Mouse (Mus musculus) spleen, postnatal 14 days (tissue): ENCODE results near the gene Pkd1l2.

Source experiments
- DNase-seq, 2 experiments: peaks; one replicate each; pipeline ENCODE4 v3.0.0; 2021 to 2022; ENCODE audit warnings: low spot score in 2 of 2

The Pkd1l2 gene

DNA sequence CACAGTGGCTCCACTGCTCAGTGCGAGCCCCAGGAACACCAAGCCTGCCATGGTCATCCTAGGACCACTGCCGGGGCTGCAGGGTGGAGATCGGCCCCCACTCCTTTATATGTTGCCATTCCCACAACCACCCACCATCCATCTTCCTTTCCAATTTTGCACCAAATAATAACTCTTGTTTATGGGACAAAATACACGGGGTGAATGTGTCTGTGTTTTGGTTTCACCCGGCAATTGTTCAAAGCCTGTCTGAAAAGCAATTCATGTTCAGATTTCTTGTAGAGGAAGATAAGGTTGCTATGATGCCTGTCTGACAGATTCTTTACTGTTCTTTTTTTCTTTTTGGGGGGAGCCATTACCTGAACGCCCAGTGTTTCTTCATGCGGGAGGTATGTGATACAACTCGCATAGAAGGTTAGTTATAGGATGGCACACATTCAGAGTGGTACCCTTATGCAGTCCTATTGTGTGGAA lies at the start of gene Pkd1l2:
Pkd1l2 (minus strand) TSS at position 51 of the 474 bp plus-strand sequence.
- no peak for DNase-seq

DNA sequence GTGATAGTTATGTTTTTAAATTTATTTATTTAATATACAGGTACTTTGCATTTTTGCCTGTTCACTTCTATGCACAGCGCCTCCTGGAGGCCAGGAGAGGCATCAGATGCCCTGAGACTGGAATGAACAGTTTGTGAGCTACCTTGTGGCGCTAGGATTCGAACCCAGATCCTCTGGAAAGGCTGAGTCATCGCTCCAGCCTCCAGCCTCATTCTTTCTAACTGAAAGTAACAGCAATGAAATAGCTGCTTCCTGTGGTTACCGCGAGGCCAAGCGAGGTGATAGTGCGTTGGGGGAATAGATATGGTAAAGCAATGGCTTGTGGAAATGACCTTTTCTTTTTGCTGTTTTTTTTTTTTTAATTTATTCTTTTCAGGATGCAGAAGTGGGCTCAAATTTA lies 44.8 kb upstream of the Pkd1l2 start:
- no peak for DNase-seq

DNA sequence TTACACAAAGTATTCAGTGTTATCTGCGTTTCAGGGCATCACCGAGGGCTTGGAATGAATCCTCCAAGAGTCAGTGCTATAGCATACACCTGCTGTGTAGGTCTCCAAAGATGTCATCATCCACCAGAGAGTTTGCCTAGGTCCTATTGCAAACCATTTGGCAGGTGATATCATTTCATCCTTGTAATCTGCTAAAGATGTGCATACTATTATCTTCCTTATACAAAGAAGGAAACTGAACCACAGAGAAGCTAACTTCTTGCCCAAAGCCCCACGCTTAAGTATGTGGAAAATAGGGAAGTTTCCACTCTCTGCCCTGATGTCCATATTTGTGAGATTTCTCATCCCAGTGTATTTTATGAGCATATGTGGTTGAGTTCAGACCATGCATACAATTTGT lies 44.2 kb upstream of the Pkd1l2 start:
- DNase-seq, result no peak

DNA sequence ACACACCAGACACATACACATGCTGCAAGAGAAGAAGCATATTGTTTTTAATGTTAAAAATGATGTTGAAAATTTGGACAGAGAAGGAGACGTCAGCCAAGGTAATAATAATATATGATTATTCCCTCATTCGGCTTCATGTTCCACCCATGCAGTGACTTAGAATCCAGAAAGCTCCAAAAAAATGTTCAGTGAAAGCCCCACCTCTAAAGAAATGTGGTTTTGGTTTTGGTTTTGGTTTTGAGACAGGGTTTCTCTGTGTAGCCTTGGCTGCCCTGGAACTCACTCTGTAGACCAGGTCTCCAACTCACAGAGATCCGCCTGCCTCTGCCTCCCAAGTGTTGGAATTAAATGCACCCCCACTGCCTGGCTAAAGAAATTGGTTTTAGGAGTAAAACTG lies 43.6 kb upstream of the Pkd1l2 start:
- DNase-seq, result no peak

DNA sequence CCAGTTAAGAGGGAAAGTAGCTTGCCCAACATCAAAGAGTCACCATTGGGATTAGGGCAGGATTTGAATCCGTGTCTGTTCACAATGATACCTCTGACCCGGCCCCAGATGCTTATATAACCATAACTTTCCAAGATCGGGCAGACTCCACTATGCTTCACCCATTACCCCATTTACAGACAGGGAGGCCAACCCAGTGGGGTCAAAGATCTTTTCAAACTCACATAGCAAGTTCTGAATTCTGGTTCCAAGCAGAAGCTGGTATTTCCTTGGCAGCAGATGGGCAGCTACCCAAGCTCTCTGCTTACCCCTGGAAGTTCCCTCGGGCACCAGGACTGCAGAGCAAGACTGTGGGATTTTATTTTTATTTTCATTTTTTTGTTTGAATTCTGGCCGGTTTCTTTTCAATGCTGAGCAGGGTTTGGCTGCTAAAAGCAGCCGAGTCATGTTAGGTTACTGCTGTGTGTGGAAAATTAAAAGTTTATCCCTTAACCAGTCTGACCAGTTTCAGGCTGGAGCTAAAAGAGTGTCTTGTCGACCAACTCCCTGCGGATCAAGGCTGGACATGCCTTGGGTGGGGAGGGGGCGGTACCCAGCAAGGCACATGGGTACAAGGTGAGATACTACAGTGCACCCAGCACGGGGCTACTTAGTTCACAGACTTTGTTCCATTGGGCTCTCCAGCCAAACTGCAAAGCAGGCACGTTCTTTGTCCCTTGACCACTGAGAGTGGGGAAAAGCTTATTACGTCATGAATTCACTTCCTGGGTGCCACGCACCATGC lies 41.8 kb upstream of the Pkd1l2 start:
- no peak for DNase-seq

DNA sequence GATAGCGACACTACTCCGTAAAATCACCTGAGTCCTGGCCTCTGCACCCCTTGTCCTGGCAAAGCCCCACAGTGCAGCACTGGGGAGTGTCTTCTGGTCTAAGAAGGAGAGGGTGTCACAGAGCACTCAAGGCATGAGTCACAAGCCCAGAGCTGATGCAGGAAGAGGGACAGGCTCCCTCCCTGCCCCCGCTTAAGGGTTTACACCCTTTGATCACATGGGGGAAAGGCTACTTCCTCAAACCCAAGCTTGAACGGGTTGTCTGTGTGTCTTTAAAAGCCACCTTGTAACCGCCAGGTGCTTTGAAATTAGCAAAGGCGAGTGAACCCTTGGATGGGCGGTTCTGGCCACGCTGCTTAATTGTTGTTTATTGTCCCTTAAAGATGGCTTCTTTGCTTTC lies 39.0 kb upstream of the Pkd1l2 start:
- peak in 1 of 2 experiments; percentile 19 for DNase-seq

DNA sequence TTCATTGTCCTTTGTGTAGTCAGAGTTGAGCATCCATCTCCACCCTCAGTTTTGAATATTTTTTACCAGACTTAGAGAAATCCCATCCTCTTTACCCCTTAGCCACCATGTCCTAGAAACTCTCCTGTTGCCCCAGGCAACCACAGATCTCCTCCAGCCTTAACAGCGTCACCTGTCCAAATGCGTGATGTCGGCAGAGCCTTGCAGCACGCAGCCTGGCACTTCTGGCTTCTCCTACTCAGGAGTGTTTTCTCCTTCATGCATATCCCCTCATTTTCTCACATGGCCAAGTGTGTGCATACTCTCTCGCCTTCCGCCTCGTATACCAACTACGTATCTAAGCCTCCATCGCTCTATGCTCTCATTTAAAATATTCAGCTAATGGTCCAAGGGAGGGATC lies 36.2 kb upstream of the Pkd1l2 start:
- no peak for DNase-seq

DNA sequence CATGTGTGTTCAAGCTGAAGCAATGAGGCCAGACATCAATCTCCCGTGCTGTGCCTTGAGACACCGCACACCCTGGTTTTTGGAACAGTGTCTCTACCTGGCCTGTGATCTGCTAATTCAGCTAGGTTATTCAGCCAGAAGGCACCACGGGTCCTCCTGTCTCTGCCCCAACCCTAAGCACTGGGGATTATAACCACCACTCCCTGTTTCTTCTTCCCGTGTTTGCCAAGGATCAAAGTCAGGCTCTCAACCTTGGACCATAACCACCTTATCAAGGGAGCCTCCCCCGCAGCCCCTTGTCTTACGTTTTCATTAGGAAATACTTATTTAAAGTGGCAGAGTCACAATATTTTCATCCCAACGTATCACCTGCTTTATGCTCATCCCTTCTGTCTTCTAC lies 34.3 kb upstream of the Pkd1l2 start:
- DNase-seq, result no peak

DNA sequence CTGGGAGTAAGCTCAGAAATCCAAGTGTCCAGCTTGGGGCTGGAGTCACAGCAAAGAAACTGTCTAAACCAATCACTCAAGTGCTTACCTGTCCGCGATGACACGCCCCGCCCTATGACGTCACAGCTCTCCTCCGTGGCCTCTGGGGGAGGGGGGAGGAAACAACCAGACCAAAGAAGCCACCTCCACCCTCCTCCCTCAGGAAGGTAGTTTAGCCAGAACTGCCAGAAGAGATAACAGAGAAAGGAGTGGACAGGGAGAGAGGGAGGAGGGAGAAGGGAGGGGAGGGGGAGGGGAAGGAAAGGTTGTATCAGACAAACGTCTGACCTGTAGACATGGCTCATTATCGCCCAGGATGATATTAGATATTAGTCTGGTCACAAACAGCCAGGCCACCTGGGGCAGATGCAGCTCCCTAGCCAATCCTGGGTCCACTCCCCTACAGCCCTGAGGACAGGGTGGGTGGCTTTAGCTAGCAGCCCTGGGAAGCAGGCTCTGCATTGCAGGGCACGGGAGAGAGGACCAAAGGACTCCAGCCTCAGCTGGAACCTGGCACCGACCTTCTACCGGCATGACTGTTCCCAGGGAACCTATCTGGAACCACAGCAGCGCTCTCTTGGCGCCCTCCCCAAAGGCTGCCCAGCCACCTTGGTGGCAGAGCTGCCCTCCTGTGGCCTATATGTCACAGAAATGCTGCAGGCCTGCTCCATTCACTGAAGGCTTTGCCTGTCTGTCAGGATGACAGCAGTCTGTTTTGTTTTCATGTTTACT lies 33.6 kb upstream of the Pkd1l2 start:
- no peak for DNase-seq

DNA sequence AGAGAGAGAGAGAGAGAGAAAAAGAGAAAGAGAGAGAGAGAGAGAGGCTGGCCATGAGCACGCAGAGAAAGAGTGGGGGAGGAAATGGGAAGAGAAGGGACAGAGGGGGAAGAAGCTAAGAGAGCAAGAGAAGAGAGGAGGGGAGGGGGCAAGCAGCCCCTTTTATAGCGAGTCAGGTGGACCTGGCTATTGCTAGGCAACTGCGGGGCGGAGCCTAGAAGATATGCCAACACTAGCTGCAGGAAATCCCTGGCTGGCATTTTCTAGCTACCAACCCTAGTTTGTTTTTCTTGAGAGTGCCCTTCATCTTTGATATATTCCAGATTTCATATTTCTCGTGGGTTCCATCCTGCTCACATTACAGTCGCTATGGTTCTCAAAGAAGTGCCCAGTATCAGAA lies 32.8 kb upstream of the Pkd1l2 start:
- DNase-seq, result no peak

DNA sequence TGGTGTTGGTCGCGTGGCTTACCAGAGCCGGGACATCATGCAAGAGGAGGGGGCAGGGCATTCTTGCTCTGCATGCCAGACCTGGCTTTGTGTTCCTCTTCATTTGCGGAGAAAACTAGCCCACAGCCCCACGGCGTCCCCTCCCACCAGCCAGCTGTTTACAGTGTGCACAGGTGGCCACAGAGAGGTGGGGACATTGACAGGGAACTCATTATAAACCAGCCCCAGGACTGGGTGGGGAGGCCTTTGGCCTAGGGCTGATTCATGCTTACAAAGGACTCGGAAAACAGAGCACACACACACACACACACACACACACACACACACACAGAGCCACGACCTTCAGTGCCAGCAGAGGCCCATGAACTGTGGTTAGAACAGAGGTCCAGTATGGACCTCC lies 30.0 kb upstream of the Pkd1l2 start:
- DNase-seq, result no peak

DNA sequence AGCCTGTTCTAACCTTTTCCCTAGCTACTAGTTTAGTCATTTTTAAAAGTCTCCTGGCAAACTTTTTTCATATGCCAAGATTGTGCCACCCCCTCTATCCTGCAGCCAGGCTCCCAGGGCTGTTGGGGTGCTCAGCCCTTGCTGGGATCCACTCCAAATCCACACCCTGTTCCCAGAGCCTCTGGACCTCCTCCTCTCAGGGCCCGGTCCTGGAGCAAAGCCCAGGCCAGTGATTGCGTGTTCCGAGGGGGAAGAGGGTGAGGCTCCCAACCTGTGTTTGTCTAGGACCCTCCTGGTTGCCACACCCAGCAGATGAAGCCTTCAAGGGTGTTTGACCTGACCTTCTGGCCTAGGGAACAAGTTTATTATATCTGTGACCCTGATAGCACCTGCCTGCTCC lies 29.4 kb upstream of the Pkd1l2 start:
- DNase-seq, result no peak

DNA sequence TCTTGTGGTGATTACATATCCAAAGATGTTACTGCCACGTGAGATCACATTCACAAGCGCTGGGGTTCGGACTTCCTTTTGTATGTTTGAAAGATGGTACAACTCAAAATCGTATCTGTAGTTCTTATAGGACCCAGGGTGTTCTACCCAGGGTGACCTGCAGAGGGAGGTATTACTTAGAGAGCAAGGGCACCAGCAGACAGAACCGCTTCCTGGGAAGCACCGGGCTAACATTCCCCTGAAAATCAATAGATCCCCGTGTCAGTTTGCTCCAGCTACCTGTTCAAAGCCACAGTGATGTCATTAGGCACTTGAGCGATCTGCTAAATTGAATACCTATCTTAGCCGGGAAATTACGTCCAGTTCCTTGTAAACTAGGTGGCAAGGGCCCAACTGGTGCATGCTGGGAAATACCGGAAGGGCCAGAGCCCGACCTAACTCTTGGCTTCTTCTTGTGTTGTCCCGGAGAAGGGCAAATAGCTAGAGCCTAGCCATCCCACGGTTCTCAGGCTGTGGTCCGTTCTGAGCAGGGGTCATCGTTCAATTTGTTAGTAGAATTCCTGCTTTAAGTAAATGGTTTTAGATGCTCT lies 27.6 kb upstream of the Pkd1l2 start:
- peak in 1 of 2 experiments; percentile 57 for DNase-seq

DNA sequence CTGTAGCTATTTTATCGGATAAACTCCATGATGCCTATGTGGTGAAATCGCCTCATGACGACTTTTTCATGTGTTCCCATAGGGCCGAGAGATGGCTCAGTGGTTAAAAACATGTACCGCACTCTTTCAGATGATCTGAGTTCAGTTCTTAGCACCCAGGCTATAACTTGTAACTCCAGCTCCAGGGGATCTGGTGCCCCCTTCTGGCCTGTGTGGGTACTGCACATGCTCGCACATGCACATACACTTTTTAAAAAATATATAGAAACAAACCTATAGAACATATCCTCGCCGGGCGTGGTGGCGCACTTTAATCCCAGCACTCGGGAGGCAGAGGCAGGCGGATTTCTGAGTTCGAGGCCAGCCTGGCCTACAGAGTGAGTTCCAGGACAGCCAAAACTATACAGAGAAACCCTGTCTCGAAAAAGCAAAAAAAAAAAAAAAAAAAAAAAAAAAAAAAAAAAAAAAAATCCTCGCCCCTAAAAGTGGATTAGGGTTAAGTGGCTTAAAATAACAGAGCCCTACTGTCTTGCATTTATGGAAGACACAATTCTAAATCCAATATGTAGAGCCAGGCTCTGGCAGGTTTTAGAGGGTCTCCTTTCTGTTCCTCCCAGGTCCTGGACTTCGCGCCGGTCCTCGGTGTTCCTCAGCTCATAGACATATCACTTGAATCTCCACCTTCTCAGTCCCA lies 26.9 kb upstream of the Pkd1l2 start:
- no peak for DNase-seq

DNA sequence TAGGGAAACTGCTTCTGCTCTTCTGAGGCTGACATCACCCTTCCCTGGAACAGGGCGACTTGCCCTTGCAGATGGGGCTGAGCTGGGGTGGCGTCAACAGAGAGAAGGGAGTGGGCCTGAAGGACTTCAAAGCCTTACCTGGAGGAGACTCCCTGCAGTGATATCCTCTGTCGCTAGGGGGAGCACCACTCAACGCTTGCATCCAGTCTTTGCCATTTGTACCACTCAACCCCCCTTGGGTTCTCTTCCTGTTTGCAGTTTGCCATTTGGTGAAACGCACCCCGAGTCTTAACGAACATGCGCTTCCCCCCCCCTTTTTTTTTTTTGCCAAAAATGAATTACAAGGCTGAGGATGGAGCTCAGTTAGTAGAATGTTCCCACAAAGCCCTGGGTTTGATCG lies 25.3 kb upstream of the Pkd1l2 start:
- DNase-seq, result peak; percentile 60 to 71

DNA sequence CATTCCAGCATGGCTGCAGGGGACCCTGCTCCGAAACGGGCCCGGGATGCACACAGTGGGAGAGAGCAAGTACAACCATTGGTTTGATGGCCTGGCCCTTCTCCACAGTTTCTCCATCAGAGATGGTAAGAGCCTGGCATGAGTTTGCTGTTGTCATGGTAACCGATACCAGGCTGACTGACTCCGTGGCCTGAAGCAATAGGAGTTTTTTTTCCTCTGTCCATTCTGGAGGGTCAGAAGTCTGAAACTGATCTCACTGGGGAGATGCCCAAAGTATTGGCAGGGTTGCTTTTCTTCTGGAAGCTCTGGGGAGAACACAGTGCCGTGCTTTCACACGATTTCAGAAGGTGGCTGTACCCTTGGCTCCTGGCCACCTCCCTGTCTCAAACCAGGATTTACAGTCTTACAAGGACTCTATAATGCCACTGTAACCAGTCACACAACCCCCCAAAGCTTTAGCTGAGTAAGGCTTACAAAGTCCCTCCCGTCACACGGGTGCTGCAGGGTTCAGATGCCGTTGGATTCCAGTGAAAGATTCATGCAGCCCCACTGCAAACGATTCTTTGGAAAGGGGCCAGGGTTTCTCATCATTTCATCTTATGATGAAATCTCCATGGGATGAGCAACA lies 15.4 kb upstream of the Pkd1l2 start:
- DNase-seq, result no peak

DNA sequence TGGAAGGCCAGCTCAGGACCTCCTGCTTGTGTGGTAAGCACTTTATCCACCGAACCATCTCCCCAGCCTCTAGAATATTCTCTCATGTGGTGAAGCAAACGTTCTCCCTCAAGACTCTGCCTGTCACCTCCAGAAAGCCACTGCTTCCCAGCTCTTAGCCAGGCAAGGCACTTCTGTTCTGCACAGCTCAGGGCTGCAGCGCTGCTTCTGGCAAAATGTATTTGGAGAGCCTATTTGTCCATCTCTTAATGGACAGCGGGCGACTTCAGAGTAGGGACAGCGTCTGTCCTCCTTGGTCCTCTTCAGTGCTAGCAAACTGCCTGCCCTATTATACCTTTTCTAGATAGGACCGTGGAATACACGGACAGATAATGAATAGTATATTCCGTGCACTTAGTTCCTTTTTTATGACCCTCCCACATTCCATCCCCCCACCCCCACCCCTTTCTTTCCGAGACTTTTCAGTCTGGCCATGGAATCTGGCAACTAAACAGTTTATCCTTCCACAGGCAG lies 14.9 kb upstream of the Pkd1l2 start:
- no peak for DNase-seq

DNA sequence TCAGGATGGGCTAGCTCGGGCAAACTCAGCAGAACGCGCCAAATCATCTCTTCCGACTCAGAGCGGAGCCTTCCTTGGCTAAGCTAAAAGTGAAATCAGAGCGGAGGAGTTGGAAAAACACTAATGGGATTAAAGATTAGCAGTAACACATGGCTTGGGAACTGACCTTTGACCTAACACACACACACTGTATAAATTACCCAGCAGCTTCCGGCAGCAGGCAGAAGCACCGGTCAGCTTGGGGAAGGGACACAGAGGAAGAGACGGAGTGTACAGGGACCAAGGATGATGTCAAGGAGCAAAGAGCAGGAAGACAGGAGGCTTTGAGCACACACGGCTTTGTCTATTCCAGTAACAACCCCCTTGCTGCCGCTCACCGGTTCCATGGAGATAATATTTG lies 13.4 kb upstream of the Pkd1l2 start, which contains the start of gene Bco1:
Bco1 (plus strand) TSS at position 208 of the 400 bp plus-strand sequence.
- DNase-seq, result no peak

DNA sequence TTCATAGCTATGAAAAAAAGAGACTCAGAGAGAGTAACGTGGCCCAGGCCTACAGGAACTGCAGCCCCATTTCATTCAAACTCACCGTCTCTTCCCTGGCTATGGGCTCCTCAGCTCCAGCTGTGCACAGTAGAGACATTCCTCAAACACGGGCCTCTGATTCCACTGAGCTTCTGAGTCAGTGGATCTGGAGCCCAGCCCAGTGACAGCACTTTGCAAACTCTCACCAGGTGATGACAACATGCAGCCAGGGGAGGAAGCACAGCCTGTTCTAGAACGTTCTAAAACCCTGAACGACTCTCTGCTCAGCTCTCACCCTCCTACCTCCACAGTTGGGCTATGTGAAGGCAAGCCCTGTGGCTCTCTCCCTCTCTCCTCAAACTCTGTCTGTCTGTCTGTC lies 11.8 kb upstream of the Pkd1l2 start:
- no peak for DNase-seq

DNA sequence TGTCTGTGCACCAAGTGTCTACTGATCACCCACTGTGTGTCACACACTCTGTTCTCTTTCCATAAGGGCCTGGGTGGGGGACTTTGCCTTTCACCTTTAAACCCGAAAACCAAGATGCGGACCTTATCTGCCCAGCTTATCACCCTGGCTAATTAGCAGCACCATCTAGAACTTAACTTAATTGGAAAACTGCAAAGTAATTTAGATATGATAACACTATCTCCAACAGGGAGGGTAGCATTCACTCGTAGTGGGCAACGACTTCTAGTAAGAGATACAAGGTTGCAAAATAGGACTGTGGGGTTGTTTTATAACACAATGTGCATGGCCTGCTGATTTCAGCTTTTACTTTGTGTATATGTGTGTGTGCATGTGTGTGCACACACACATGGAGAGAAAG lies 7.6 kb upstream of the Pkd1l2 start:
- DNase-seq, result no peak

DNA sequence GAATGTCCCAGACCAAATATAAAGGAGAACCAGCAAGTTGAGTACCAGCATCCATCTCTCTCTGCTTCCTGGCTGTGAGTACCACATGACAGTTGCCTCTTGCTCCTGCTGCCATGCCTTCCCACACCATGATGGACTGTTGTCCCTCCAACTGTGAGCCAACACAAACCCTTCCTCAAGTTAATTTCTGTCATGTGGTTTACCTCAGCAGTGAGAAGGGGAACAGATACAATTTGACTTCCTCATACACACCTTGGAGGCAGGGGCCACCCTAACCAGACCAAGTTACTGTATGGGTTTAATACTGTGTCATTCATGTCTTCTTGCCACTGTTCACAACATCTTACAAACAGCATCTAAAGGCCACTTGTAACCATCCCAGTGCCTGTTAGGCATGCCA lies 4.8 kb upstream of the Pkd1l2 start:
- no peak for DNase-seq
